Mouse (Mus musculus) brain, embryonic 14.5 days (tissue): ENCODE results near the gene Klrb1a.

ENCODE experiments used
- CTCF ChIP-seq: fragments of 200-500 bp; IDR thresholded peaks from 2 replicates; pipeline ENCODE4 v1.5.1; 2012; ENCODE audit warnings: inconsistent platforms, mild to moderate bottlenecking, moderate library complexity, borderline replicate concordance; ENCODE audit not compliant: insufficient read depth, insufficient read length; ENCODE audit errors: extremely low read depth
- POLR2A ChIP-seq: fragments of 200-500 bp; IDR thresholded peaks from 2 replicates; pipeline ENCODE4 v1.6.1; 2012; ENCODE audit warnings: mild to moderate bottlenecking, inconsistent platforms, borderline replicate concordance; ENCODE audit not compliant: poor library complexity, insufficient read depth, insufficient read length, severe bottlenecking; ENCODE audit errors: extremely low read depth

DNA sequence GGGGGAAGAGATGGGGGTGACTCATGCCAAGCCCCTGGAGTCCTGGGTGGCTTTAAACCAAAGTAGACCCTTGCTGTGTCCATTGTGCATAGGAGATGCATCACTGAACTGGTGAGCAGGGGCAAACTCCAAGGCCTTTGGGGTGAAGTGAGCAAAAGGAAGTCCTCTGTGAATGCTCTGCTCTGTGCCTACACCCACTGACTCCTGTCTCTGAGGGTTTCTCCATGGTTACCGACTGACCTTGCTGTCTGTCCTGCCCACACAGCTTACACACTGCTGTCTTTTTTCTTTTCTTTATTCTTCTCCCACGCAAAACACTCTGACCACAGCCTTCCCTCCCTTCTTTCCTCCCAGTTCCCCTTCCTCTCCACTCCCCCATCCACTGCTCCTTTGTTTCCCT lies 600 bp downstream of the Klrb1a start:
- TF ChIP-seq CTCF (no peak), POLR2A (no peak)
